Mouse (Mus musculus): ENCODE results near the gene Mus81.

Gene Mus81

GRCm38 (mm10) chr19:5475069-5475714, 13.0 kb downstream of the Mus81 start:
- in situ Hi-C loops (cut with MboI; ENCODE audit: unreplicated experiment in 2 of 2) = loop anchor here in 1 of 2 experiments (10.0 kb wide), 1 partner anchor 90 kb away; the partner anchor contains the start of genes Ap5b1 and Ovol1

- in situ Hi-C loops (cut with MboI; ENCODE audit: unreplicated experiment in 2 of 2) = loop anchor here in 1 of 2 experiments (10.0 kb wide), 1 partner anchor 90 kb away; the partner anchor contains the start of genes Ap5b1 and Ovol1
These were observed 13.7 kb downstream of the Mus81 start for GRCm38 (mm10) chr19:5474281-5475068.

- in situ Hi-C loops (cut with MboI; ENCODE audit: unreplicated experiment in 2 of 2) = loop anchor here in 1 of 2 experiments (10.0 kb wide), 1 partner anchor 91 kb away; the partner anchor contains the start of genes Ap5b1 and Ovol1
These were observed 14.5 kb downstream of the Mus81 start, which contains the start of gene Efemp2 for GRCm38 (mm10) chr19:5473720-5474119. Gene Efemp2, plus strand, starts transcription at chr19:5473954.

GRCm38 (mm10) chr19:5472857-5473256, 15.3 kb downstream of the Mus81 start:
- in situ Hi-C loops (cut with MboI; ENCODE audit: unreplicated experiment in 2 of 2) = loop anchor here in 1 of 2 experiments (10.0 kb wide), 1 partner anchor 92 kb away; the partner anchor contains the start of genes Ap5b1 and Ovol1

GRCm38 (mm10) chr19:5471846-5472245, 16.4 kb downstream of the Mus81 start:
- in situ Hi-C loops (cut with MboI; ENCODE audit: unreplicated experiment in 2 of 2) = loop anchor here in 1 of 2 experiments (10.0 kb wide), 1 partner anchor 93 kb away; the partner anchor contains the start of genes Ap5b1 and Ovol1

GRCm38 (mm10) chr19:5468374-5468773, 19.8 kb downstream of the Mus81 start, which contains the start of gene Ctsw:
Gene Ctsw, minus strand, starts transcription at chr19:5468507.
- in situ Hi-C loops (cut with MboI; ENCODE audit: unreplicated experiment in 2 of 2) = no loop called here

GRCm38 (mm10) chr19:5466916-5467500, 21.2 kb downstream of the Mus81 start:
- in situ Hi-C loops (cut with MboI; ENCODE audit: unreplicated experiment in 2 of 2) = no loop called here

GRCm38 (mm10) chr19:5465037-5465436, 23.2 kb downstream of the Mus81 start:
- in situ Hi-C loops (cut with MboI; ENCODE audit: unreplicated experiment in 2 of 2) = no loop called here

GRCm38 (mm10) chr19:5463791-5464562, 24.2 kb downstream of the Mus81 start:
- in situ Hi-C loops (cut with MboI; ENCODE audit: unreplicated experiment in 2 of 2) = no loop called here

- in situ Hi-C loops (cut with MboI; ENCODE audit: unreplicated experiment in 2 of 2) = no loop called here
These were observed 25.0 kb downstream of the Mus81 start for GRCm38 (mm10) chr19:5463212-5463611.

- in situ Hi-C loops (cut with MboI; ENCODE audit: unreplicated experiment in 2 of 2) = no loop called here
These were observed 26.8 kb downstream of the Mus81 start for GRCm38 (mm10) chr19:5461411-5461810.

GRCm38 (mm10) chr19:5460465-5460911, 27.7 kb downstream of the Mus81 start, which contains the start of gene Fibp:
Gene Fibp, plus strand, starts transcription at chr19:5460615.
- in situ Hi-C loops (cut with MboI; ENCODE audit: unreplicated experiment in 2 of 2) = no loop called here

GRCm38 (mm10) chr19:5459896-5460295, 28.3 kb downstream of the Mus81 start:
- in situ Hi-C loops (cut with MboI; ENCODE audit: unreplicated experiment in 2 of 2) = no loop called here

GRCm38 (mm10) chr19:5459019-5459418, 29.2 kb downstream of the Mus81 start:
- in situ Hi-C loops (cut with MboI; ENCODE audit: unreplicated experiment in 2 of 2) = no loop called here

GRCm38 (mm10) chr19:5457746-5458442, 30.3 kb downstream of the Mus81 start, which contains the start of gene Ccdc85b:
Gene Ccdc85b, minus strand, starts transcription at chr19:5457894.
- in situ Hi-C loops (cut with MboI; ENCODE audit: unreplicated experiment in 2 of 2) = no loop called here

GRCm38 (mm10) chr19:5456922-5457745, 31.1 kb downstream of the Mus81 start:
- in situ Hi-C loops (cut with MboI; ENCODE audit: unreplicated experiment in 2 of 2) = no loop called here

- in situ Hi-C loops (cut with MboI; ENCODE audit: unreplicated experiment in 2 of 2) = no loop called here
These were observed 31.8 kb downstream of the Mus81 start for GRCm38 (mm10) chr19:5456241-5456921.

GRCm38 (mm10) chr19:5455568-5455967, 32.6 kb downstream of the Mus81 start:
- in situ Hi-C loops (cut with MboI; ENCODE audit: unreplicated experiment in 2 of 2) = no loop called here
